Mouse (Mus musculus) C2C12 (cell line): Measurements from ENCODE around the gene Abhd5. TPM values are rescaled to one million over a fixed set of nuclear protein-coding genes. Genes with fewer than 3 reads are reported as not detected.

ENCODE experiments used
- H3K27me3 ChIP-seq: one replicate; pipeline ENCODE4 v1.6.1; 2011; ENCODE audit not compliant: control insufficient read depth, insufficient read depth, insufficient read length
- H3K36me3 ChIP-seq: one replicate; pipeline ENCODE4 v1.6.1; 2011; ENCODE audit not compliant: control insufficient read depth, insufficient read depth
- H3K4me3 ChIP-seq: one replicate; pipeline ENCODE4 v1.5.1; 2011; ENCODE audit warnings: mild to moderate bottlenecking, control low read depth; ENCODE audit not compliant: poor library complexity, insufficient read depth, severe bottlenecking
- H3K79me2 ChIP-seq: one replicate; pipeline ENCODE4 v1.6.1; 2011; ENCODE audit not compliant: control insufficient read depth, insufficient read depth
- H3K79me3 ChIP-seq: one replicate; pipeline ENCODE4 v1.6.1; 2011; ENCODE audit warnings: low read depth, control low read depth
- H3ac ChIP-seq: one replicate; pipeline ENCODE3; 2011; ENCODE audit warnings: low read depth; ENCODE audit not compliant: control insufficient read depth, insufficient read length
- CEBPB ChIP-seq: IDR thresholded peaks from one replicate; pipeline ENCODE4 v1.6.1; 2011; ENCODE audit warnings: low read depth, mild to moderate bottlenecking, control low read depth, moderate library complexity
- CTCF ChIP-seq: IDR thresholded peaks from one replicate; pipeline ENCODE4 v1.5.1; 2011; ENCODE audit not compliant: control insufficient read depth, insufficient read depth, insufficient read length
- FOSL1 ChIP-seq: IDR thresholded peaks from one replicate; pipeline ENCODE4 v1.8.0; 2011; ENCODE audit warnings: mild to moderate bottlenecking, low read length; ENCODE audit not compliant: poor library complexity, insufficient read depth, severe bottlenecking
- MAX ChIP-seq: IDR thresholded peaks from one replicate; pipeline ENCODE4 v1.6.1; 2011; ENCODE audit warnings: mild to moderate bottlenecking, control low read depth
- MYOD1 ChIP-seq: IDR thresholded peaks from one replicate; pipeline ENCODE4 v1.6.1; 2011; ENCODE audit warnings: low read depth; ENCODE audit not compliant: control insufficient read depth, insufficient read length
- MYOG ChIP-seq: IDR thresholded peaks from one replicate; pipeline ENCODE4 v1.6.1; 2011; ENCODE audit not compliant: control insufficient read depth, insufficient read length; ENCODE audit errors: extremely low read depth
- USF1 ChIP-seq: IDR thresholded peaks from one replicate; pipeline ENCODE4 v1.6.1; 2011; ENCODE audit warnings: low read depth, mild to moderate bottlenecking, control low read depth, moderate library complexity
- polyA plus RNA-seq: library from polyadenylated mRNA; unstranded; fragments of >200 nt; fragmentation: generic; extraction: Trizol; gene quantifications from one replicate; pipeline ENCODE4 v1.2.1, GENCODE M21; 2012; ENCODE audit warnings: missing spikeins

The Abhd5 gene
- polyA plus RNA-seq, 1 experiment = 22.3 TPM

DNA sequence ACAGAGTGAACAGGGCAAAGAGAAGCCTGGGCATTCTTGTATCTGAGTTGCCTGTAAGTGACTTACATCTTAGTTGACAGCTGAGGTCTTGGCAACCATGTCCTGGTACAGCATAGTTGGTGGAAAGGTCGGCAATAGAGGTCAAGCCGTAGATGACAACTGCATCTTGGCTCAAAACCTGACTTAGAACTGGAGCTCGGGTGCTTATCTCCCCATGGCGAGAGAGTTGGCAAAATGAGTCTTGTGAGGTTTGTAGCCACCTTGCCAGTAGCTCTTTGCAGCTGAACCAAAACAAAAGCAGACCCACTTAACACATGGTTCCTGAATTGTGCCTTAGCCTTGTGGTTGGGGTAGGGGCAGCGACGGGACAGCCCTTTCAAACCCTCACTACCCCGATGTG, 8.0 kb upstream of the Abhd5 start:
- TF ChIP-seq FOSL1 (no peak), USF1 (no peak), MYOG (no peak), CEBPB (no peak), MYOD1 (no peak)
- H3K36me3 ChIP-seq = no peaks in the 10 kb centered on the region
- no peak overlapping the region for H3ac ChIP-seq
- no peak overlapping the region for H3K4me3 ChIP-seq
- no peaks in the 10 kb centered on the region for H3K27me3 ChIP-seq
- no peaks in the 10 kb centered on the region for H3K79me2 ChIP-seq
- H3K79me3 ChIP-seq = no peaks in the 10 kb centered on the region

- H3ac ChIP-seq = no peak overlapping the region
- no peak for TF ChIP-seq CTCF
- no peak for TF ChIP-seq MYOD1
- no peak for TF ChIP-seq USF1
- no peak for TF ChIP-seq FOSL1
- no peak for TF ChIP-seq MAX
- TF ChIP-seq CEBPB = no peak
- no peak for TF ChIP-seq MYOG
- no peaks in the 10 kb centered on the region for H3K79me2 ChIP-seq
- H3K79me3 ChIP-seq = no peaks in the 10 kb centered on the region
- no peaks in the 10 kb centered on the region for H3K36me3 ChIP-seq
- no peaks in the 10 kb centered on the region for H3K27me3 ChIP-seq
- H3K4me3 ChIP-seq = no peak overlapping the region
These were observed 6.8 kb upstream of the Abhd5 start for GRCm38 (mm10) chr9:122344560-122344959.

DNA sequence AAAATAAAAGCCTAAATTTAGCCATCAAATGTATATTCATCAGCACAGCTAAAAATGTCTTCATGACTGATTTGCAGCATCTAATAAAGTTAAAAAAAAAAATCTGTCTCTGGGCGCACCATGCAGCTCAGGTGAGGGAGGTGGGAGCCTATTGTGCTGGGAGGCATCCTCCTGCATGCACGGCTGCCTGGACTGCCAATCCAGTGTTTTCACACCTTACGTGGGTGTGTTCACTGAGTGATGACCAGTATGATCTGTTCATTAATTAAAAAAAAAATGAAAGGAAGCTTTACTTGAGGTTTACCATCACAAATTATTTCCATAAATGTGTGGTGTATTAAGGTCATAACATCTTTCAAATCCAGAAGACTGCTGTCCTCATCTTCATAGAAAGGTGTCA, 6.1 kb upstream of the Abhd5 start:
- Histone ChIP-seq H3K4me3 (no peak overlapping the region), H3K36me3 (no peaks in the 10 kb centered on the region), H3K27me3 (no peaks in the 10 kb centered on the region), H3ac (no peak overlapping the region), H3K79me2 (no peaks in the 10 kb centered on the region), H3K79me3 (no peaks in the 10 kb centered on the region)
- TF ChIP-seq FOSL1 (no peak), MAX (no peak), MYOG (no peak), CEBPB (no peak), USF1 (no peak), CTCF (no peak), MYOD1 (no peak)

GRCm38 (mm10) chr9:122346059-122346458, 5.3 kb upstream of the Abhd5 start:
- no peak overlapping the region for H3ac ChIP-seq
- TF ChIP-seq CTCF (no peak), CEBPB (no peak), FOSL1 (no peak), MYOG (no peak), MAX (no peak)
- H3K79me2 ChIP-seq = no peaks in the 10 kb centered on the region
- no peaks in the 10 kb centered on the region for H3K79me3 ChIP-seq
- no peaks in the 10 kb centered on the region for H3K27me3 ChIP-seq
- H3K4me3 ChIP-seq = no peak overlapping the region
- H3K36me3 ChIP-seq = no peaks in the 10 kb centered on the region

- Histone ChIP-seq H3ac (no peak overlapping the region), H3K79me3 (peaks cover 1% of the 10 kb centered on the region), H3K4me3 (no peak overlapping the region), H3K79me2 (peaks cover 4% of the 10 kb centered on the region), H3K27me3 (no peaks in the 10 kb centered on the region), H3K36me3 (no peaks in the 10 kb centered on the region)
- TF ChIP-seq FOSL1 (no peak), CTCF (no peak), MYOG (no peak), CEBPB (no peak), MYOD1 (no peak), USF1 (no peak), MAX (no peak)
These were observed 3.5 kb upstream of the Abhd5 start for GRCm38 (mm10) chr9:122347882-122348281.

DNA sequence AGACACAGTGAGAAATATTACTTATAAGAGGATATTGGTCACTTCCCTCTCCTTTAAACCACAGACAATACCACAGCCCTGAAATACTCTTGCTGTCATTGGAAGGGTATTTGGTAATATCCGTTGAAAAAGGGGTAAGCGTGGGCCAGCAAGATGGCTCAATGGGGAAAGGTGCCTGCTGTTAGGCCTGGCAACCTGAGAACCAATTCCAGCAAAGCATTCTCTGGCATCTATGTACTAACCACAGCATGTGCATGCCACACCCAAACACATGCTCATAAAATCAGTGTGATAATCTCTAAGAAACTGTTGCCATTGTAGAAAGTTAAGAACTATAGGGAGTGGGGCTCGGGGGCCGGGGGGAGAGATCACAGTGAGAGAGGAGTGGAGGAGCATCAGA, 2.1 kb upstream of the Abhd5 start:
- H3K79me3 ChIP-seq = peaks cover 1% of the 10 kb centered on the region
- no peaks in the 10 kb centered on the region for H3K36me3 ChIP-seq
- peaks cover 18% of the 10 kb centered on the region for H3K79me2 ChIP-seq
- H3ac ChIP-seq = no peak overlapping the region
- TF ChIP-seq FOSL1 = no peak
- TF ChIP-seq CTCF = no peak
- TF ChIP-seq MYOG = no peak
- no peak for TF ChIP-seq MAX
- TF ChIP-seq CEBPB = no peak
- TF ChIP-seq USF1 = no peak
- TF ChIP-seq MYOD1 = no peak
- H3K4me3 ChIP-seq = no peak overlapping the region
- no peaks in the 10 kb centered on the region for H3K27me3 ChIP-seq
